Mouse (Mus musculus): Measurements from ENCODE around the gene Cct8l1.

Cct8l1 gene

DNA sequence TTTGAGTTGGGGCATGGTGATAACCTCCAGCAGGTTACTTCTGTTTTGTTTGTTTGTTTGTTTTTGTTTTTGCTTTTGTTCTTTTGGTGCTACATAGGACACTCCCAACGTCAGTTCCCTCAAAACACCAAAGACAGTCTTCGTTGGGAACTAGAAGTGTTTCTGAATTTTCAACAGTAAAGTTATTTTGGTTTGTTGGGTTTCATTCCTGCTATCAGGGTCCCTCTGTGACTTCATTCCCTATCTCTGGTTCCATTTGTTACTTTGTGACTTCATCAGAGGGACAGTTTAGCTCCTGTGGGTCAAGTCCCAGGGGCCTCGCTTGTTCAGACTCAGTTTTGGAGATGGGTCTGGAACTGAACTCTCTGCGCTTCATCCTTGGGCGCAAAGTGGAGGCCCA, at the start of gene Cct8l1:
Gene Cct8l1, plus strand, starts transcription at position 301 of the 400 bp plus-strand sequence.
- no peak for DNase-seq (ENCODE audit: low spot score)

- DNase-seq (ENCODE audit: low spot score) = peak; percentile 52
These were observed 43.8 kb upstream of the Cct8l1 start for GRCm38 (mm10) chr5:25472070-25472469.

DNA sequence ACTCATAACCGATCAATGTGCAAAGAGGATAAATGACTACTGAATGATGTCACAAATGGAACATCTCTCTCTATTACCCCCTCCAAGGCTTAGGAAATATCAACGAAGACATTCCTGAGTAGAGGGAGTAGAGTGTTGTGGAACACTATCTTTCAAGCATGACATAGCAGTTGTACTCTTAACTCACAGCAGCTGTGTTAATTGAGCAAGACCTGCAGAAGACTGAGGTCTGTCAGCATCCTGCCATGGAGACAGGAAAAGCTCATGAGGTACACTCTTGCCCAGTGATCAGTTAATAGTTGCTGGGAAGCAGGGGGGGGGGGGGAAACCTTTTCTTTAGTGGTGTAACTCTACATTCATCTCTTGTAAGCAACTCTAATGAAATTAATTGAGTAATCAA, 40.1 kb upstream of the Cct8l1 start:
- DNase-seq (ENCODE audit: low spot score) = no peak

GRCm38 (mm10) chr5:25478863-25479262, 37.0 kb upstream of the Cct8l1 start:
- DNase-seq (ENCODE audit: low spot score) = no peak

- no peak for DNase-seq (ENCODE audit: low spot score)
These were observed 19.2 kb upstream of the Cct8l1 start for GRCm38 (mm10) chr5:25496652-25497051.

DNA sequence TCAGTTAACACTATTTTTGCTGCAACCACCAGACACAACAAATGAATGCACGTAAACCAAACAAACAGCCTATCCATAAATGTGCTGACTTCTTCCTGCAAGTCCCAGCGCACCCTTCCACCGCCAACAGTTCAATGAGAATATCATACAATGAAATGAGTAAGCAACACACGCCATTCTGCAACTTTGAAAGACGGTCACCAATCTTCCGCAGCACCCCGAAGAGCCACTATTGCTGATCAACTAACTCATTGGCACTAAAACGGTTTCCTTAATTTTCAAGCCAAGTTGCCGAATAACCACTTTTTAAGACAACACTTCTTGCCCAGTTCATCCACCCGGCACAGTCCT, 18.5 kb upstream of the Cct8l1 start:
- peak; percentile 39 for DNase-seq (ENCODE audit: low spot score)

GRCm38 (mm10) chr5:25497720-25498345, 18.0 kb upstream of the Cct8l1 start:
- DNase-seq (ENCODE audit: low spot score) = peak; percentile 61

GRCm38 (mm10) chr5:25498346-25498820, 17.5 kb upstream of the Cct8l1 start, which contains the start of gene Kmt2c:
TSS of gene Kmt2c (minus strand) at chr5:25498783.
- peak; percentile 73 for DNase-seq (ENCODE audit: low spot score)

GRCm38 (mm10) chr5:25498821-25499422, 16.9 kb upstream of the Cct8l1 start:
- DNase-seq (ENCODE audit: low spot score) = peak; percentile 81

- DNase-seq (ENCODE audit: low spot score) = peak; percentile 94
These were observed 16.2 kb upstream of the Cct8l1 start for GRCm38 (mm10) chr5:25499423-25500398.

- no peak for DNase-seq (ENCODE audit: low spot score)
These were observed 15.2 kb upstream of the Cct8l1 start for GRCm38 (mm10) chr5:25500686-25501085.

DNA sequence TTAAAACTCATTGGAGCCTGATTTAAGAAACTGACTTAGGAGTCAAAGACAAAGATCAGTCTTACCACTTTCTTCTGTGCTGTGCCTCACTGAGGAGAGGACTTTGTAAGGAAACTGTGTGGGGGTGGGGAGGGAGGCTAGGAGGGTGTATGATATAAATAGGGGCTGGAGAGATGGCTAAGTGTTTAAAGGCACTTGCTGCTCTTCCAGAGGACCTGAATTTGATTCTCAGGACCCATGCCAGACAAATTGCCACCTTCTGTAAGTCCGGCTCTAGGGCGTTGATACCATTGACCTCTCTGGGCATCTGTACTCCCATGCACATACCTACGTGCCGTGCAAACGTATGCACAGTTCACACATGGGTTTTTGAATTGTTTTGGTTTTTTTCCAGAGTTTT, 9.8 kb upstream of the Cct8l1 start:
- DNase-seq (ENCODE audit: low spot score) = no peak

DNA sequence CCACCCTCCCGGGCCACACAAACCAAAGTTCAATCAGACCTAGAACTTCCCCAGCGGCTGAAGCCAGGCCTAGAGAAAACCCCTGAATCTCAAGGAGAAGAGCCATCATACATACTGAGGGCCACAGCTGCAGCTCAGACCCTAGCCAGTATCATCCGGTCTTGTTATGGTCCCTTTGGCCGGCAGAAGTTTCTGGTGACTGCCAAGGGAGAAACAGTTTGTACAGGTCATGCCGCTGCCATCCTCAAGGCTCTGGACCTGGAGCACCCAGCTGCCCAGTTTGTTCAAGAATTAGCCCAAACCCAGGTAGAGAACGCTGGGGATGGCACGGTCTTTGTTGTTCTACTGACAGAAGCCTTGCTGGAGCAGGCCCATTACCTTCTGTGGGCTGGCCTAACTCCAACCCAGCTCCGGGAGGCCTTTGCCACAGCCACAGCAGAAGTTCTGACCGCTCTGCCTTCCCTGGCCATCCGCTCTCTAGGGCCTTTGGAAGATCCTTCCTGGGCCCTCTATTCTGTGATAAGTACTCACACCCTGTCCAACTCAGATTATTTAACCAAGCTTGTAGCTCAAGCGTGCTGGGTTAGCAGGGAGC, 531 bp downstream of the Cct8l1 start:
- no peak for DNase-seq (ENCODE audit: low spot score)

GRCm38 (mm10) chr5:25517550-25517949, 1.7 kb downstream of the Cct8l1 start:
- no peak for DNase-seq (ENCODE audit: low spot score)

GRCm38 (mm10) chr5:25519820-25520219, 4.0 kb downstream of the Cct8l1 start:
- no peak for DNase-seq (ENCODE audit: low spot score)

GRCm38 (mm10) chr5:25521461-25521860, 5.6 kb downstream of the Cct8l1 start:
- DNase-seq (ENCODE audit: low spot score) = no peak

DNA sequence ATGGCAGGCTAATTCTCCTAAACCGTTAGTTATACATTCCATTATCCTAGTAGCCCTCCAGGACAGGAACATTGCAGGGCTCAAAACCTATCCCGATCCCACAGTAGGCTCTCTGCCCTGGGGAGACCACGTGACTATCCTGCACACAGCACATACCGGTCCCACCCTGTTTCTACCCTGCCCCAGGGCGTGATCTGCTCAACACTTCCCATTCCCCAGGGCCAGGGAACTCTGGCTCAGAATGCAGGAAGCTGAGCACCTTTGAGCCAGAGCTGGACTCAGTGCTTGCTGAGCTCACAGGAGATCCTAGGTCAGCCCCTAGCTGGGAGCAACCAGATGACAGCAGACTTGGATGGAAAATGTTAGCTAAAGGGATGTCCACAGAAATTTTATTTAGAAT, 10.2 kb downstream of the Cct8l1 start:
- no peak for DNase-seq (ENCODE audit: low spot score)

- no peak for DNase-seq (ENCODE audit: low spot score)
These were observed 11.1 kb downstream of the Cct8l1 start for GRCm38 (mm10) chr5:25526926-25527325.

DNA sequence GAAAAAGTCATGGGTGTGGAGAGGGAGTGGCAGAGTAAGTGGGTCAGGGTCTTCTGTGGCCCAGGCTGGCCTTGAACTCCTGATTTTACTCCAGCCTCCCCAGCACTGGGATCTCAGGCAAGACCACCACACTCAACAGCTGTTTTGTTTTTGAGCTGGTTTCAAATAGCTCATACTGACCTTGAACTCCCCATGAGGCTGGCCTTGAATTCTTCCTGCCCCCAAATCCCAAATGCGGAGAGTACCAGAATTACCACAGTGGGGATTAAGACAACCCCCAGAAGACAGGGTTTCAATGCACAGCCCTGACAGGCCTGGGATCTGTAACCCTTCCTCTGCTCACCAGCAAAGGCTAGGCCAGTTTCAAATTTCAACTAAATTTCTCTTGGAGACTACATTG, 12.1 kb downstream of the Cct8l1 start:
- DNase-seq (ENCODE audit: low spot score) = no peak

DNA sequence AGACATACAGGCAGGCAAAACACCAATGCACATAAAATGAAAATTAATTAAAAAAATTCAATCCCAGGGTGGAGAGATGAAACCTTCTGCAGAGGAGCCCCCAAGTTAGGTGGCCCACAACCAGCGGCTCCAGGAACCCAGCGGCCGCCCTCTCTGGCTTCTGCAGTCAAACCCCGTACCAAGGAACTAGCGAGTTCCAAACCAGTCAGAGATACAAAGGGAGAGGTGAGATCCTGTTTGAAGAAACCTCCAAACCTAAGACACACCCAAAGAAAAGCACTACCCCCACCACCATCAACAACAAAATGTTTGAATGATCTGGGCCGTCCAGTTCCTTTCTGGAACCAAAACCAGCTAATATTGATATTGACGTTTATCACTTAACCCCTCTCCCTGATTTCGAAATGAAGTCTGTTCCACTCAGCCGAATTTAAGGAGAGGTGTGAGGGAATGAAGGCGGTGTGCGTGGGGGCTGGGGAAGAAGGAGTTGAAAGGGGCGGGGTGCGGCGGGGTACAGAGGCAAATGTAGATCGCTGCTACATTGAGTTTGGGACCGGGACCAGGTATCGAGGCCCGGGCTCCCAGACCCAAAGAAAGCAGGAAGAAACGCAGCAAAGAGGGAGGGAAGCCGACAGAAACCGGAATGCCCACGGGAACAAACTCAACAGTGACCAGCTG, 13.1 kb downstream of the Cct8l1 start:
- DNase-seq (ENCODE audit: low spot score) = no peak

DNA sequence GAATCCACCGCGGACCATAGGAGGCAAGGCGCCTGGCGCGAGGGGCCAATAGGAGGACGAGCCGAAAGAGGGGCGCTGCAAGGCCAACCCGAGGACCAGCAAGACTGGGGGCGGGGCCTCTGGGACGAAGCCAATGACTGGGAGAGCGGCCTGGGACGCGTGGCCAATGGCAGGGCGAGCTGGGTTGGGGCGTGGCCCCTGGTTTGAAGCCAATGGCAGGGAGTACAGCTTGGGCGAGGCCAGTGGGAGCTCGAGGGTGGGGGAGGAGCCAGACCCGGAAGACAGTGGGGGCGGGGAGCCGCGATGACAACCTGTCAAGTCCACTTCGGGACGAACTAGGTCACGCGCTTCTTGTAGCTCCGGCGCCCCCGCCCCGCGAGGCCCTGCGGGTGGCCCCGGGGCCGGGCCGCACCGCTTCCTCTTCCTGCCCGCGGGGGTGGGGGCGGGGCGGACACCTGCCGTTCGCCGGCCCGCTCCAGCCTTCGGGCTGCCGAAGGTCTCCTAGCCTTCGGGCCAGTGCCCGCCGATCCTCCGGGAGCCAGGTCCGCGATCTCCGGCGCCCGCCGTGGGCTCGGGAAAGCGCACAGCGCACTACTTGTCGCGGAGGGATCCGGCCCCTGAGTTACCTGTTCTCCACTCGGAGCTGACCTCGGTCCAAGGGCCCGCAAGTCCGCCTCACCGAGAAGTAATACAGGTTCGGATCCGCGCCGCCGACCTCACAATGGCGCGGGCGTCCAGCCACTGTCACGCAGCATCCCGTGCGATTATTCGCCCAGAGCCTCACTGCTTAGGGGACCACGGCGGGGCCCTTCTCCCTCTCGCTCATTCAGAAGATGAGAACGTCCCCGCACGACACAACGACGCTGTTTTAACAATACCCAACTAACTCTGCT, 13.9 kb downstream of the Cct8l1 start:
- DNase-seq (ENCODE audit: low spot score) = peak; percentile 99

Measured in embryo, embryonic 10 days (tissue).